Comparison of ENCODE assay signal across 13 mouse cellular contexts in genomic region chr16:18482431-18482830, GRCm38 (mm10). TPM values are rescaled to one million over a fixed set of nuclear protein-coding genes. Genes with fewer than 3 reads are reported as not detected.
"Had no signal": no experiment of that assay in that cellular context is flagged by ENCODE, and none has a peak within 500 bp of the region (broad histone marks: within the 10 kb centered on the region; RNA-seq: fewer than 3 reads in every experiment).

No protein-coding gene starts in this region.

- H3K4me1 ChIP-seq: stomach, embryonic 15.5 days had no signal

- ATAC-seq: intestine, postnatal 0 days; lung, postnatal 0 days; midbrain, embryonic 13.5 days had no signal

- DNase-seq: kidney, adult 2 months; layer of hippocampus, postnatal 36 days; lung, embryonic 14.5 days; right cerebral cortex, adult 18-20 months; right cerebral cortex, postnatal 14 days; right cerebral cortex, postnatal 4 days had no signal

- H3K36me3 ChIP-seq: stomach, embryonic 15.5 days had no signal

- H3K27me3 ChIP-seq: midbrain, embryonic 13.5 days; stomach, embryonic 15.5 days had no signal

- H3K4me3 ChIP-seq: left cerebral cortex, adult 2 months; midbrain, embryonic 13.5 days; stomach, embryonic 15.5 days had no signal

- H3K9ac ChIP-seq: lung, embryonic 14.5 days; midbrain, embryonic 13.5 days; stomach, embryonic 15.5 days had no signal

- H3K27ac ChIP-seq: kidney, postnatal 0 days; left cerebral cortex, adult 2 months; macrophage; midbrain, embryonic 13.5 days; stomach, embryonic 15.5 days had no signal

- H3K4me2 ChIP-seq: lung, embryonic 14.5 days; midbrain, embryonic 13.5 days; stomach, embryonic 15.5 days had no signal

- H3K9me3 ChIP-seq: midbrain, embryonic 13.5 days; stomach, embryonic 15.5 days had no signal

RNA-seq across cellular contexts. Expression of gene Rtl10, which starts 16.3 kb away (rescaled TPM):
- polyA plus RNA-seq: macrophage had no signal
